Mouse (Mus musculus) intestine, embryonic 15.5 days (tissue): ENCODE results near the gene Plekhm2. TPM values are rescaled to one million over a fixed set of nuclear protein-coding genes. Genes with fewer than 3 reads are reported as not detected.
A peak's percentile ranks its signal among the peaks of the same experiment; 100 is the strongest.

Experiments used
- ATAC-seq: fragments of 200-750 bp; cut with Nextera tagmentation; 2 replicates; pipeline ENCODE4 v1.8.0; 2017; ENCODE audit warnings: moderate TSS enrichment, moderate library complexity
- H3K27ac ChIP-seq: fragments of 300-500 bp; sonication (generic); 2 replicates; pipeline ENCODE4 v1.5.1; 2015; ENCODE audit warnings: mild to moderate bottlenecking, inconsistent platforms
- H3K27me3 ChIP-seq: fragments of 300-500 bp; sonication (generic); replicated peaks from 2 replicates; pipeline ENCODE4 v1.6.1; 2015; ENCODE audit warnings: inconsistent platforms
- H3K36me3 ChIP-seq: fragments of 300-500 bp; sonication (generic); 2 replicates; pipeline ENCODE4 v1.6.1; 2015; ENCODE audit warnings: inconsistent platforms
- H3K4me1 ChIP-seq: fragments of 300-500 bp; sonication (generic); replicated peaks from 2 replicates; pipeline ENCODE4 v1.6.1; 2015; ENCODE audit warnings: inconsistent platforms
- H3K4me2 ChIP-seq: fragments of 300-500 bp; sonication (generic); replicated peaks from 2 replicates; pipeline ENCODE4 v1.6.1; 2015; ENCODE audit warnings: mild to moderate bottlenecking, inconsistent platforms
- H3K4me3 ChIP-seq: fragments of 300-500 bp; sonication (generic); replicated peaks from 2 replicates; pipeline ENCODE4 v1.5.1; 2015; ENCODE audit warnings: inconsistent platforms
- H3K9ac ChIP-seq: fragments of 300-500 bp; sonication (generic); 2 replicates; pipeline ENCODE4 v1.6.1; 2015; ENCODE audit warnings: inconsistent platforms
- H3K9me3 ChIP-seq: fragments of 300-500 bp; sonication (generic); 2 replicates; pipeline ENCODE4 v1.6.1; 2016; ENCODE audit warnings: inconsistent platforms
- WGBS: fragments of 180-500 bp; shearing (Covaris S2); methylation state at CpG from one replicate; pipeline ENCODE4 v1.1.7; 2015; 5-methylcytosine and 5-hydroxymethylcytosine counted together
- polyA plus RNA-seq: library from polyadenylated mRNA; unstranded; fragments of >200 nt; fragmentation: Nextera tagmentation; extraction: Ambion mirVana; gene quantifications from 2 replicates; pipeline ENCODE4 v1.2.1, GENCODE M21; 2015

Plekhm2 gene
- polyA plus RNA-seq, 1 experiment from 2014 or later, result 3.9 TPM

- Histone ChIP-seq H3K4me1 (peaks cover 5% of the 10 kb centered on the region), H3K27ac (no peak overlapping the region), H3K36me3 (peaks cover 23% of the 10 kb centered on the region), H3K4me3 (no peak overlapping the region), H3K9me3 (no peaks in the 10 kb centered on the region), H3K9ac (no peak overlapping the region), H3K27me3 (no peaks in the 10 kb centered on the region), H3K4me2 (no peak overlapping the region)
- ATAC-seq, result no peak
- 58% methylated on average over 7 of the region's 7 CpGs for WGBS
Observed at GRCm38 (mm10) chr4:141681767-141682166, 17.1 kb upstream of the Plekhm2 start.

GRCm38 (mm10) chr4:141680892-141681291 is 16.2 kb upstream of the Plekhm2 start:
- Histone ChIP-seq H3K4me3 (no peak overlapping the region), H3K9me3 (no peaks in the 10 kb centered on the region), H3K36me3 (peaks cover 18% of the 10 kb centered on the region), H3K4me1 (peaks cover 5% of the 10 kb centered on the region), H3K27me3 (no peaks in the 10 kb centered on the region), H3K27ac (no peak overlapping the region), H3K4me2 (no peak overlapping the region), H3K9ac (no peak overlapping the region)
- no peak for ATAC-seq
- 46% methylated on average over 12 of the region's 12 CpGs for WGBS

GRCm38 (mm10) chr4:141679016-141679415 is 14.3 kb upstream of the Plekhm2 start:
- peaks cover 5% of the 10 kb centered on the region; the same call in 1 of the 2 replicates for H3K36me3 ChIP-seq
- ATAC-seq, result no peak
- no peak overlapping the region for H3K9ac ChIP-seq
- H3K4me1 ChIP-seq, result peaks cover 5% of the 10 kb centered on the region
- H3K27me3 ChIP-seq, result no peaks in the 10 kb centered on the region
- H3K27ac ChIP-seq, result no peak overlapping the region
- no peaks in the 10 kb centered on the region for H3K9me3 ChIP-seq
- WGBS, result 73% methylated on average over 2 of the region's 2 CpGs
- H3K4me3 ChIP-seq, result no peak overlapping the region
- no peak overlapping the region for H3K4me2 ChIP-seq

- 78% methylated on average over 5 of the region's 5 CpGs for WGBS
- no peaks in the 10 kb centered on the region for H3K36me3 ChIP-seq
- no peak overlapping the region for H3K27ac ChIP-seq
- no peak overlapping the region for H3K4me2 ChIP-seq
- peaks cover 3% of the 10 kb centered on the region; the same call in 1 of the 2 replicates for H3K4me1 ChIP-seq
- ATAC-seq, result no peak
- no peak overlapping the region for H3K9ac ChIP-seq
- no peak overlapping the region for H3K4me3 ChIP-seq
- no peaks in the 10 kb centered on the region for H3K27me3 ChIP-seq
- H3K9me3 ChIP-seq, result no peaks in the 10 kb centered on the region
Observed at GRCm38 (mm10) chr4:141676462-141676979, 11.8 kb upstream of the Plekhm2 start.

- Histone ChIP-seq H3K9me3 (no peaks in the 10 kb centered on the region), H3K9ac (no peak overlapping the region), H3K27ac (no peak overlapping the region), H3K4me3 (no peak overlapping the region), H3K36me3 (no peaks in the 10 kb centered on the region), H3K4me2 (no peak overlapping the region), H3K27me3 (no peaks in the 10 kb centered on the region), H3K4me1 (peaks cover 8% of the 10 kb centered on the region; the same call in 1 of the 2 replicates)
- WGBS, result 75% methylated on average over 13 of the region's 13 CpGs
- no peak for ATAC-seq
Observed at GRCm38 (mm10) chr4:141672325-141672724, 7.6 kb upstream of the Plekhm2 start.

GRCm38 (mm10) chr4:141671389-141671788 is 6.7 kb upstream of the Plekhm2 start:
- Histone ChIP-seq H3K27me3 (no peaks in the 10 kb centered on the region), H3K4me3 (no peak overlapping the region), H3K9me3 (no peaks in the 10 kb centered on the region), H3K4me1 (peaks cover 8% of the 10 kb centered on the region; the same call in 1 of the 2 replicates), H3K4me2 (no peak overlapping the region), H3K36me3 (no peaks in the 10 kb centered on the region), H3K27ac (no peak overlapping the region), H3K9ac (no peak overlapping the region)
- ATAC-seq, result no peak
- 68% methylated on average over 4 of the region's 4 CpGs for WGBS

- H3K9ac ChIP-seq, result no peak overlapping the region
- H3K4me2 ChIP-seq, result no peak overlapping the region
- H3K27me3 ChIP-seq, result no peaks in the 10 kb centered on the region
- peaks cover 9% of the 10 kb centered on the region; the same call in 1 of the 2 replicates for H3K4me1 ChIP-seq
- 81% methylated on average over 18 of the region's 18 CpGs for WGBS
- no peak overlapping the region for H3K4me3 ChIP-seq
- no peak overlapping the region for H3K27ac ChIP-seq
- ATAC-seq, result no peak
- no peaks in the 10 kb centered on the region for H3K36me3 ChIP-seq
- no peaks in the 10 kb centered on the region for H3K9me3 ChIP-seq
Observed at GRCm38 (mm10) chr4:141669898-141670712, 5.4 kb upstream of the Plekhm2 start.

GRCm38 (mm10) chr4:141664011-141664745 is 521 bp downstream of the Plekhm2 start:
- WGBS, result under 1% methylated on average over 44 of the region's 60 CpGs
- H3K4me3 ChIP-seq, result peak overlapping the region; percentile 81

GRCm38 (mm10) chr4:141663122-141663931 is 1.4 kb downstream of the Plekhm2 start:
- 3% methylated on average over 47 of the region's 47 CpGs for WGBS
- no peaks in the 10 kb centered on the region for H3K9me3 ChIP-seq
- peaks cover 12% of the 10 kb centered on the region; the same call in 1 of the 2 replicates for H3K36me3 ChIP-seq
- H3K27me3 ChIP-seq, result no peaks in the 10 kb centered on the region
- H3K27ac ChIP-seq, result peak overlapping the region; percentile 51
- H3K9ac ChIP-seq, result peak overlapping the region; percentile 92
- peak overlapping the region; percentile 81 for H3K4me3 ChIP-seq
- peak overlapping the region; percentile 90 for H3K4me2 ChIP-seq
- H3K4me1 ChIP-seq, result peaks cover 13% of the 10 kb centered on the region
- peak; percentile 35 for ATAC-seq

More at GRCm38 (mm10) chr4:141664011-141664745, 521 bp downstream of the Plekhm2 start:
- Histone ChIP-seq H3K9me3 (no peaks in the 10 kb centered on the region), H3K4me1 (peaks cover 13% of the 10 kb centered on the region), H3K27ac (peak overlapping the region; percentile 51; the same call in 1 of the 2 replicates), H3K27me3 (no peaks in the 10 kb centered on the region), H3K4me2 (peak overlapping the region; percentile 90), H3K9ac (peak overlapping the region; percentile 92), H3K36me3 (peaks cover 12% of the 10 kb centered on the region; the same call in 1 of the 2 replicates)
- ATAC-seq, result peak; percentile 94

GRCm38 (mm10) chr4:141660884-141661283 is 3.8 kb downstream of the Plekhm2 start:
- WGBS, result 92% methylated on average over 11 of the region's 11 CpGs
- no peak overlapping the region for H3K9ac ChIP-seq
- no peak overlapping the region for H3K4me3 ChIP-seq
- H3K9me3 ChIP-seq, result no peaks in the 10 kb centered on the region
- H3K36me3 ChIP-seq, result peaks cover 12% of the 10 kb centered on the region; the same call in 1 of the 2 replicates
- H3K27me3 ChIP-seq, result no peaks in the 10 kb centered on the region
- H3K4me2 ChIP-seq, result no peak overlapping the region
- no peak for ATAC-seq
- H3K27ac ChIP-seq, result no peak overlapping the region
- peaks cover 13% of the 10 kb centered on the region for H3K4me1 ChIP-seq

GRCm38 (mm10) chr4:141659739-141660138 is 5.0 kb downstream of the Plekhm2 start:
- Histone ChIP-seq H3K36me3 (peaks cover 12% of the 10 kb centered on the region; the same call in 1 of the 2 replicates), H3K4me3 (no peak overlapping the region), H3K27me3 (no peaks in the 10 kb centered on the region), H3K9ac (no peak overlapping the region), H3K27ac (no peak overlapping the region), H3K4me1 (peaks cover 9% of the 10 kb centered on the region), H3K4me2 (no peak overlapping the region), H3K9me3 (no peaks in the 10 kb centered on the region)
- ATAC-seq, result no peak
- WGBS, result 71% methylated on average over 4 of the region's 4 CpGs
